Mouse (Mus musculus): ENCODE measurements around the gene Stom.

The Stom gene

DNA sequence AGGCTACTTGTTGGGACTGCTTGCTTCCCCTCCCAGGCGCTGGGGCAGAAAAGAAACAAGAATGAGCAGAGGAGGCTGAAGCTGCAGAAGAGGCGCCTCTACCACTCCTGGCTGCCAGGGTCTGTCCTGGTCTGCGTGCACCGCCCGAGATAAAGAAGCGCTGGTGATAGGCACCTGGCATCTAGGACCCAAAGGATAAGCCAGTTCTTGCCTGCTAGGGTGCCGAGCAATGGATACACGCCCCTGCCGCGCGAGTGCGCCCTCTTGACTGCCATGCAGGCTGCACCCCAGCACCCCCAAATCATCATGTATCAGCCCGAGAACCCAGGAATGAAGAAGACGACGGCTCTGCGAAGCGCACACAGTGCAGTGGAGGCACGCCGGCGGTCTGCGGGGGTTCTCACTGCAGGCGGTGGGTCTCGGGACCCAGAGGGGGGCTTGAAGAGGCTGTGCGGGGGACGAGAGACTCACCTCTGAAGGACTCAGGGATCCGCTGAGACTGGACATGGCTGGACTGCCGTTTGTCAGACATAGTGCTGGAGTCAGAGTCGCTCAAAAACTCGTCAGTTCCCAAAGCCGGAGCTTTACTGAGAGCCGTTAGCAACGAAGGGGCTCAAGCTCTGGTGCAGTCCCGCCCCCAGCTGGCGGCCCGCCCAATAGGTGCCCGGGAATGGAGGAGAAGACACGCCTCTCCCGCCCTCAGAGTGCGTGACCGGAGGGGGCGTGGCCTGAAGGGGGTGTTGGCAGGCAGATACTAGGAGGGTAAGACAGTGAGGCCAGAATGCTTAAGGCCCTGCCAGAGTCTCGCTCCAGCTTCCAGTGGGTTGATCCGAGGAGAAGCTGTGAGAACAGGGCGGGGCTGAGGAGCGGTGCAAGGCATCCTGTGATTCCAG, at the start of gene Stom:
TSS of gene Stom (minus strand) at position 589 of the 893 bp plus-strand sequence.
- peak; percentile 99 for DNase-seq (ENCODE audit: low spot score)

DNA sequence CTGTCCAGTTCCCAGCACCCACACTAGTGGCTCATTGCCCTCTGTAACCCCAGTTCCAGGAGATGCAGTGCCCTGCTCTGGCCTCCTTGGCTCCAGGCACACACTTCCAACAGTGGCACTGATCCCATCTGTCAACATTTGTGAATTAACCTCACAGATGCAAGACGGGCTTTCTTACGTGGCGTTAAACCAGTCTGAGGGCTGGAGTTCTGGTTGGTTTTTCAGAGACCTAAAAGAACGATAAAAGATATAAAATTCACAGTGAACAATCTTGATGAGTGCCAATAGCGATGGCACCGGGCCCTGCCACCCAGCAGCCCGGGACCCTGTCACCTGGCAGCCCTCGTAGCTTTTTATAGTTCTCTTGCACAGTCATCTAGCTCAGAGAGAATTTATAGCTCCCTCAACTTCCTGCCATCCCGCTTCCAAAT, 48.7 kb upstream of the Stom start:
- no peak for DNase-seq (ENCODE audit: low spot score)

DNA sequence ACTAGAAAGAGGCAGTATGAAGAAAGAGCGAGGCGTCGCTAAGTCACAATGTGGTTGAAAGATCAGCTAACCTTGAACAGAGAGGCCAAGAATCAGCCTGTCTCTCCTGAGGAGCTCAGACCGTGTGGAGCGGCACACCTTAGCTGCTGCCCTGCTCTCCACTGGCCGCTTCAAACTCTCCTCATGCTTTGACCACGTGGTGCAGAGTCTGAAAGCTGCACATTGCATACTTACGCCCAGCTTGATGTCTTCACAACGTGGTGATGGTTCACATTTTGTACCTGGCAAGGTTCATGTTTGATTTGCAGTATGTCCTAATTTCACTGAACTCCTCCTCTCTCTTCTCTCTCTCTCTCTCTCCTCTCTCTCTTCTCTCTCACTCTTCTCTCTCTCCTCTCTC, 42.5 kb upstream of the Stom start:
- no peak for DNase-seq (ENCODE audit: low spot score)

DNA sequence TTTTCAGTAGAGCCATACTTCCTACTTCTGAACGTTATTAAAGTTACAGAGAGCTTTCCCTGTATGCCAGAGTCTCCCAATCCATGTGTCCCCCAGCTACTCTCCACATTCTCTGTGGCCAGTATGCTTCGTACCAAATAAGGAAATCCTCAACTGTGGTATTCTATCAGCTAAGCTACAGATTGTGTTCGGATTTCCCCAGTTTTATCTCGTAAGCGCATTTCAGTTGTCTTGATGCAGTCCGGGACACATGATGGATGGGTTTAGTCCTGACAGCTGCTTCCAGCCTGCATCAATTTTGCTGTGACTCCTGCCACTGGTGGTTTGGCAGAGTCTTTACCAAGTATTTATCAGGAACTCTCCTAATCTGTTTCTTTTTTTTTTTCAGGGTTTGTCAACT, 40.8 kb upstream of the Stom start:
- DNase-seq (ENCODE audit: low spot score): no peak

DNA sequence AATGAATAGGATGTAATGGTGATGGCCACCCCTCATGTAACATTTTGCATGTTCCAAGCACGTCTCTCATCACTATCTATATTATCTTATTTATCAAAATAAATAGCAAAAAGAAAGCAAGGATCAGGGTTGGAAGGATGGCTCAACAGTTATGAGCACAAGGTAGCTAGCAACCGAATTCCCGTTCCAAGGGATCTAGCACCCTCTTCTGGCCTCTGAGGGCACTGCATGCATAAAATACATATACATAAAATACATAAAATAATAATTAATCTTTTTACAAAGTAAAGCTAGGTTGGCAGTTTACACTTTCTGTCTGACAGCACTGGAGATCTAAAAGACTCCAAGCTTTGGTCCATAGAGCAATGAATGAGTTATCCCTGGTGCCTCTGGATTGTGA, 36.2 kb upstream of the Stom start:
- peak; percentile 66 for DNase-seq (ENCODE audit: low spot score)

DNA sequence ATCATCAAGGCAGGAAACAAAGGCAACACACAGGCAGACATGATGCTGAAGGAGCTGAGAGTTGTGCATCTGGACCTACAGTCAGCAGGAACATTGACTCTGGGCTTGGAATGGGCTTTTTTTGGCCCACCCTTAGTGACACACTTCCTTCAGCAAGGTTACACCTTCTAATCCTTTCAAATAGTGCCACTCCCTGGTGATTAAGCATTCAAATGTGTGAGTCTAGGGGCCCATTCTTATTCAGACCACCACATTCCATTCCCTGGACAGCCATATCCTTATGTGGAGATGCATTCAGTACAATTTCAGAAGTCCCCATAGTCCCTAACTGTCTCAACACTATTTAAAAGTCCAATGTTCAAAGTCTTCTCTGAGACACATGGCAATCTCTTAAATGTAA, 33.9 kb upstream of the Stom start:
- DNase-seq (ENCODE audit: low spot score): no peak

DNA sequence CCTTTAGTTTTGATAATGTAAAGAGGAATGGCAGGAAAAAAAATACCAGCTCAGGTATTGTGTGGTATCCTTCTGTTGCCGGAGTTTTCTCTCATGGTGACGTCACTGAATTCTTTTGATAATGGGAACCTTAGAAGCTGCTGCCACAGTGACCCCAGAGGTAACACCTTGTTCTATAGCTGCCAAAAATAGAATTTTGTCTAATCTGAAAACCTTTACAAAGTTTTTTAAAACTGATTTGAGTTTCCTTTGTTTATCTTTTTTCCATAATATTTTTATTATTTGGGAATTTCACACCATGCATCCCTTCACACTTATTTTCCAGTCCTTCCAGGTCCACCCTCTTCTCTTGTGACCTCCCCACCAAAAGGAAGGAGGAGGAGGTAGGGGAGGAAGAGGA, 30.9 kb upstream of the Stom start, which contains the start of gene 4930568D16Rik:
TSS of gene 4930568D16Rik (minus strand) at position 101 of the 400 bp plus-strand sequence.
- no peak for DNase-seq (ENCODE audit: low spot score)

DNA sequence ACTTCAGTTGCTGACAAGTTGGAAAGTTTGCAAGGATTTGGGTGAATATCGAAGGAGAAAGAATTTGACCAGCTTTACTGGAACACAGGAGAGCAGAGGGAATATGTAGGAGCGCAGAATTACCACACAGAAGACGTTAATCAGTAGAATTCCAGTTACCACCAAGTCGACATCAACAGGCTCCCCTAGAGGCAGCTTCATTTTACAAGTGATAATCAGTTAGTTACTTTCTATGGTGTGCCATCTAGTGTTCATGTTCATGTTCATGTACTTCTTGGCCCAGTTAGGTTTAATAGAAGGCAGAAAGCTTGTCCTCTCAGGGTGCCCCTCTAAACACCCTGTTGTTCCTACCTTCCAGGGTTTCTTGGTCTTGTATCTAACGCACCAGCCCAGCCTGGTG, 12.4 kb upstream of the Stom start:
- no peak for DNase-seq (ENCODE audit: low spot score)

DNA sequence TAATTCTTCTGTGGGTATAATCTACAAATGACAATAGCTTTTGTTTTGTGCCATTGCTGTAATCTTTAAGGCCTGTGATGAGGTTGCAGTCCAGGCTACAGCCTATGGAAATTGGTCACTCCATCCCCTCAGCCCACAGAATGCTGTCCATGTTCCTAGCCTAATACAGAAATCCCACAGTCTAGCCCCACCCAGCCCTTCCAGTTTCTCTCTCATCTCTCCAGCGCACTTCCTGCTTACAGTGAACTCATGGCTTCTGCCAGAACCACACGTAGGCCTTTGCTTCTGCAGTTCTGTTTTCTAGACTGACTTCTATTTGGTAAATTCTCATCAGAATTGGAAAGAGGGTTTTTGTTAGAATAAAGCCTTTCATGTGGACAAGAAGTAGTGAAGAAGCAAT, 9.2 kb upstream of the Stom start:
- no peak for DNase-seq (ENCODE audit: low spot score)

DNA sequence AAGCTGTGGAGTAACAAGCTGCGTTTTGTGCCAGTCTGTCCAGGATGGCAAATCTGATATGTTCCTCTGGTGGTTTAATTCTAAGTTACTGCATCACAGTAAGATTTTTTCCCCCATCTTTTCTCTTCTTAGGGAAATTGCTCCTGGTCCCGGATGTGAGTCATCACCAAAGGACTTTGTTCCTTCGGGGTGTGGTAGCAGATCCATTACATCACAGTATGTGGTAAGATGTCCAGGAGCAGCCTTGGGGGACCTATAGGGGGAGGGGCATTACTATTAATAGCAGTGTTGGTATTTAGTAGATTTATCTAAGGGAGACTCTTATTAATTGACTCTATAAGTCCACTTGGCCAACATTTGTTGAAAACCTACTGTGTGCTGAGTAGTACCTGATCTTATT, 5.8 kb upstream of the Stom start:
- no peak for DNase-seq (ENCODE audit: low spot score)

DNA sequence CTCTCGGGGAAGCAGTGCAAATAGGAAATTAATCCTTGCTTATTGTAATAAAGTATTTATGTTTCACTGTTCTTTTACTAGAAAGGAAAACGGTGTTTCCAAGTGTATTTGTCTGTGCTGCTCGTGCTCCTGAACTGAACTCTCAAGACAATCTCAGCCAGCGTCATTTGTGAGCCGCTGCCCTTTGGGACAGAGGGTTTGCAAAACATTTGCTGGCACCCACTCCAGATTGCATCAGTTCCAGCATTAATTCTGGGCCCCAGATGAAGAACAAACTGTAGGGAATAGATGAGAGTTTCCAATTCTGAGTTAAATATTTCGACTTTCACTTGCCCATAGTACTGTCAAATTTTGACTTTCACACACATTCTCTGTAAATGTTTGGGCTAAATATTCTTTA, 1.9 kb upstream of the Stom start:
- no peak for DNase-seq (ENCODE audit: low spot score)

DNA sequence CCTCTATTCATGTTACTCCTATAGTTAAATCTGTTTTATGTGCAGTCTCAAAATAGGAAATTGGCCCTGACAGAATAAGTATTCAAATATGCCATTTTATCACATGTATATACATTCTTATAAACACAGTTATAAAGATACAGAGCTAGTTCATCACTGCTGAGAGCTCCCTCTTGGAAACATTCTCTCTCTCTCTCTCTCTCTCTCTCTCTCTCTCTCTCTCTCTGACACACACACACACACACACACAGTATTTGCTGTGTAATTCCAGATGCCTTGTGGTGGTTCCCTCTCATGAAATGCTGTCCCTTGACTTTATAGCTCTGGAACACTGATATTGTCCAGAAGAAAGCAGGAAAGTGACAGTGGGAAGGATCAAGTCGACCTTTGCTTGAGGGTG, 1.3 kb upstream of the Stom start:
- DNase-seq (ENCODE audit: low spot score): no peak

DNA sequence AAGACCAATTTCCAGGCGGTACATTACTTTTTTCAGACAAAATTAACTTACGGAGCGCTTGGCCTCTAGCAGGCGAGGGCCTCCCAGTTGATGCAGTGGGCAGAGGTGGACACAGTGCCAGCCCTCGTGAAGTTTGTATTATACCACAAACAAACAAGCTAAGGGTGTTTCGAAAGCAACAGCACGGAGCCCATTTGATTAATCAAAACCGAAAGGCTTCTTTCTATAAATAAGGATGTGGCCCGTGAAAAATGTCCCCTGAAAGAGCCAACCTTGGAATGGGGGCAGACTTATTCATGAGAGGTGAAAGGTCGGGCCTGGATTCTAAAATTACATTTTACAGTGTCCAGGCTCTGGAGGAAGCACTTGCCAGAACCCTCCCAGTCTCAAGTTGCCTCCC, 643 bp upstream of the Stom start:
- no peak for DNase-seq (ENCODE audit: low spot score)

DNA sequence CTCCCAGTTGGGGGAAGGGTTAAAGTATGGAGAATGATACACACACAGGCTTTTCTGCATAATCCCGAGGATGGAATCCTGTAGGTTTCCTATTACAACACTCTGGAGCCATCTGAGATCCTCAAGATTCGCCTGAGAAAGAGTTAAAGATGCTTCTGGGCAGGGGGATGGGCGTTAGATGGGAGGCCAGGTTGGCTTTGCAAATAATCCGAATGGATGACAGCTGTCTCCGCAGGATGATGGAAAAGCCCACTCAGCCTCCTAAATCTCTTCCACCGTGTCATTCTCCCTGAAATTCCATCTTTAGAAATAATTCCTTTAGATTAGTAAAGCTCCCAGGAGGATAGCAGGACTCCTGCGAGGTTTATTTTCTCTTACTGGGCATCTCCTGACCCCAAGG, 1.2 kb downstream of the Stom start:
- DNase-seq (ENCODE audit: low spot score): no peak

DNA sequence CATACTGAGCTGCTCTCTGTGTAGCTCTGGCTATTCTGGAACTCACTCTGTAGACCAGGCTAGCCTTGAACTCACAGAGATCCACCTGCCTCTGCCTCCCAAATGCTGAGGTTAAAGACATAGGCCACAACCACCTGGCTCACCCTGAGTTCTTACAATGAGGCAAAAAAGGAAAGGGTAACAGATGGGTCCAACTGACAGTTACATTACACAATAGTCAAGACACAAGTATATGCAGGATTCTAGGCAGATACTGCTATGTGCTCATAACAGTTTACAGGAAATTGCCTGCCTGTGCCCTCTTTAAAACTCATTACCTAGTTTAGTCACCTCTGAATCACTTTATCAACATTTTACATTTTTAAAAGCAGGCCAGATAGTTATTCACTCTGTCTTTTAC, 3.1 kb downstream of the Stom start:
- DNase-seq (ENCODE audit: low spot score): no peak

DNA sequence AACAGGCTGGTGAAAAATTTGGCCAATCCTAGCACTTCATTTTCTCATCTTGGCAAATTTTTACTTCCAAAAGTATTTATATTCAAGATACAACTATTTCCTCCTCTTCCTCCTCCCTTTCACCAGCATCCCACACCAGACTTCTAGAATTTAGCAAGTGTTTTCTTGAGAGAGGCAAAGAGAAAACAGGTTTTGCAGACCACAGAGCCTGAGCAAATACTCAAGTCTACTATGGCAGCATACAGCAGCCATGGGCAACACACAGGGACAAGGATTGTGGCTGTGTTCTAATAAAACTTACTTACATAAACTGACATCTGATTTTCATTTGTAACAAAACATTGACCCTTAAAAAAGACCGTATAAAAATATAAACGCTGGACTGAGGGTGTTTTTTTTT, 5.6 kb downstream of the Stom start:
- no peak for DNase-seq (ENCODE audit: low spot score)

DNA sequence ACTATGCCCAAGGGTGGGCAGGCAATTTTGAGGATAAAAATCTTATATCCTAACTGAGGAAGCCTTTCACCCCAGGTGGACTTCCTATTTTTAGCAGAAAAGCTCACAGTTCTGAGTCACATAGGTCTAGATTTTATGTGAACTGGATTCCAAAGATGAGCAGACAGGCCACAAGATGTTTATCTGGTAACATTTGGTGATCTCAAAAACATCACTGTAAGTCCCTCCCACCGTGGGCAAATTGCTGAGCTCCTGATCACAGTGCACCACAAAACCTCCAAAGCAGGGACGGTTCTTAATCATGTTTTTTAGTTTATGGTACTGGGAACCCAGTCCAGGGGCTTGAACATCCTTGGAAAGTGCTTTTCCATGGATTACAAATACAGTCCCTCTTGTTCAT, 7.7 kb downstream of the Stom start:
- no peak for DNase-seq (ENCODE audit: low spot score)

DNA sequence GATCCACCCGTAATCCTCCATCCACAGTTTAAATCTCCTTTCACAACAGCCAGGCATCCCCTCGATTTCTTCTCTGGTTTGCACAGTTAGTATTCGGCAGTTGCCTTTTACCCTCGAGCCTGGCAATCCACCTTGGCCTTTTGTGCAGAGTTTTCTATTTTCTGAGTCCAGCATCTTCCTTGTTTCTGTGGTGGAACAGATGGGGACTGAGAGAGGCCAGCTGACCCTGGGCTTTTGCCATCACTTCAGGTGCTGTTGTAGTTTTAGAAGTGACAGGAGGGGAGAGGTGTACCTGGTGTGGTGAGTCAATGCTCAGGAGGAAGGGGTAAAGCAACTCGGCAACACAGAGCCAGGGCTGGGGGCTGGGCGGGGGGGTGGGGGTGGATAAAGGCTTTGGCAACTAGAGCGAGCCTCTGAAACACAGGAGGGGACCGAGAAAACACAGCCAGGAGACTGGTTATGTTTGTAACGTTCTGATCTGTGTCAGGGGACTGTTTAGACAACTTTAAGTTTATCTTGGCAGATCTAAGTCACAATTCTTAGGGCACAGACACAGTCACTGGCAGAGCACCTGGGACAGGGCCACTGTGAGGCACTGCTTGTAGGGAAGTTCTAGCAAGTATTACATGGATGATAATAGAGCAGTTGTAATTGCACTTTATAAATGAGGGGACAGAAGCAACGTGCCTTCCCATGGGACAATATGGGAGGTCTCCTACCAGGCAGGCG, 8.5 kb downstream of the Stom start:
- DNase-seq (ENCODE audit: low spot score): no peak

DNA sequence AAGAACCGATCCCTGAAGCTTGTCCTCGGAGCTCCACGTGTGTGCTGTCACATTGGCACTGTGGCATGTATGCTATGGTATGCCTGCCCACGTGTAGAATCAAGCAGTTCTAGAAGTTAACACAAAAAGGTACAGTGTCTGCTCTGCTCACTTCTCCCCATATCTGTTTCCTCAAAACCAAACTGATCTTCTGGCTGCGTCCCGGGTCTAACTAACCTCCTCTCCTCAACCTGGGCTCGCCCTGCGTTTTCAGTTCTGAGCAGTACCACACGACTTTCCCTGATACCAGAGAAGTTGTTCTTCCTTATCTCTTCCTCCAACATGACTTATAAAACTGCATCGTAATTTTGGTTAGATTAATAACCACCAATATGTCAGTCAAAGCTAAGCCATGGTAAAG, 9.2 kb downstream of the Stom start:
- peak; percentile 67 for DNase-seq (ENCODE audit: low spot score)

DNA sequence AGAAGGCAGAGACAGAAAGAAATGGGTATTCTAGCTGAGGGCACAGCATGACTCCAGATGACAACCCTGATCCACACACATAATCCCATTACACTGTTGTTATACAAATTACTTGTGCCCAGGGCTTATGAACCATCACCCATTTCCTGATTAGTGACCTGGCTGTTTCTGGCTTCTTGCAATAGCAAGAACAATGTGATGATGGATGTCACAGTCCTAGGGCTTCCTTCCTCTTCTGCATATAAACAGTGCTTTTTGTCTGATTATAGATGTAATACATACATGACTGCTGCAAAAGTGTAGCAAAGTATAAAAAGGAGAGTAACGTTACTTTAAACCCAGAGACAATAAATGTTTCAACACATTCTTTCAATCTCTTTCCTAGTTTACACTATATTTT, 9.8 kb downstream of the Stom start:
- no peak for DNase-seq (ENCODE audit: low spot score)

DNA sequence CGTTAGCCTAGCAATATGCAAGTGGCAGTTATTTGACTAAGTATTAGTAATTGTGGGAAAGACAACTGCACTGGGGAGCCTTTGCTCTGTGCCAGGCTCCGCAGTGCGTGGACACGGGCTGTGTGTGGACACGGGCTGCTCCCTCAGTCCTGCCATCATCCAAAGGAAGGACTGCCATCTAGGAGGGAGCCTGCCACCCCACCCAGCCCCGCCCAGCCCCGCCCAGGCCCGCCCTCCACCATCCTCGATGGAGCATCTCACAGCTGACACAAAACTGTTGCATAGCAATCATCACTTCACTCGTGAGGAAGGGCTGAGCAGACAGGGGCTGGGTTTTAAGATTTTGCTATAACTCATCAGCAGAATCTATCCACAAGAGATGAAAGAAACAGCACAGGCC, 10.8 kb downstream of the Stom start:
- no peak for DNase-seq (ENCODE audit: low spot score)

DNA sequence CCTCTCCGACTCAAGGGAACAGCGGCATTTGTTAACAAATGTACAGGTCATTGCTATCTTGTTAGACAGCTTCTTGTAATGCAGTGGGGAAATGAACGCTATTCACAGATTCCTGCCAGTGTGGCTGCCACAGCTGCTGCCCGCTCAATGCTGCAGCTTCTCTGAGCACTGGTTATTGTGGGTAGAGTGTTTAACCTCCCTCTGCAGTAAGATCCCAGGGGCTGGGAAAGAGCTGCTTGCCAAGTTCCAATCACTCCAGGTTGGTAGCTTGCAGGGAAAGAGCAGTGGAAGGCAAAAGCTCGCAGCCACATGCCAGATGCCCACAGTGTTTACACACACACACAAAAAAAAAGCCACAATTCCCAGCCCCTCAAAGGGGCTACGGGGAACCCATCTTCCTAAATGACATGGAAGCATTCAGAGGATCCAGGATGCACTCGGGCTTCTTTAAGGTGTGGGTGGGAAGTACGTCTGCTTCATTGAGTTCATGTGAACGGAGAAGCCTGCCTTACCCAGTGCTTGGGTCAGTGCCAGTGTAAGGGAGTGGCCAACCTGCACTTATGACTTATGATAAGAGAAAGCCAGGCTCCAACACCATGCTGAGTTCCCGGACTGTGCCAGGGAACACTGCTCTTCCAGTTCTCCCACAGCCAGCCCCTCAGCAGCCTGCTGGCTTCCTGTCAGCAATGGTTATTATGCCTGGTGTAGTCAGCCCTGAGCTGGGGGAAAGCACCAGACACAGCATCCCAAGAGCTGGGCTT, 14.2 kb downstream of the Stom start:
- peak; percentile 57 for DNase-seq (ENCODE audit: low spot score)

DNA sequence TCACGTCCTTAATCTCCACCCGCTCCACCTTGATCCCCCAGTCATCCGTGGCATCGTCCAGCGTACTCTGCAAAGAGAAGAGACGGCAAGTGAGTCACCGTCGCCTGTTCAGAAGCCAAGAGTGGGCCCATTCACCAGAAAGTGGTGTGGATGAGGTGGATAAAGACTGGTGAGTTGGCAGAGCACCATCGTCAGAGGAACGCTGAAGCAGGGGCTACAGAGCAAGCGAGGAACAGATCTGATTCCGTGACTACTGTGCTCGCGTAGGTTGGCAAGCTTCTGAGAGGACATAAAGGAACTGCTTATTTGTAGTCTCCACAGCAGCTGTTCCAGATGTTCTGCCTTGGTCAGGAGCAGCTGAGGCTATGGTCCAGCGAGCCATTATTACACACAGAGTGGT, 16.4 kb downstream of the Stom start:
- DNase-seq (ENCODE audit: low spot score): no peak
